Mouse (Mus musculus): ENCODE data around the gene Opcml. TPM values are rescaled to one million over a fixed set of nuclear protein-coding genes. Genes with fewer than 3 reads are reported as not detected.

Gene Opcml
- total RNA-seq, 2 experiments from 2014 or later = 365 to 394 TPM

DNA sequence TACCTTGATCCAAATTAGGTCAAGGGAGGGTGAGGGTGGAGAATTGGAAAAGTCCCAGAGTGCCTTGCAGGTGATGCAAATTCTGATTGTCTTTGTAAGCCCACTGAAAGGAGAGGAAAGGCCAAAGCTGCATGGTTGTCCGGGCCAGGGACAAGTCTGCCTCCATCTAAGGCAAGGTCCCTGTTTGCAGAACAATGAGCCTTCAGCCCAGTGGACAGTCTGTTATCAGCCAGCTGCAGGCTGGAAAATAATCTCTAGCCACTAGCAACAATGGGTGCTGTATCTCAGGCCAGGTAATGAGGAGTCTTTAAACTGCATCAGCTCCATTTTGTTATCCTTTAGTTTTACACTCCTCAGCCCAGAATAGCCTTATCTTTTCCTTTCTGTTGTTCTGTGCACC, 1079.9 kb downstream of the Opcml start:
- intact Hi-C loops (cut with DNase I) = no loop called here
- no peak for DNase-seq (ENCODE audit: low spot score in 2 of 2)

DNA sequence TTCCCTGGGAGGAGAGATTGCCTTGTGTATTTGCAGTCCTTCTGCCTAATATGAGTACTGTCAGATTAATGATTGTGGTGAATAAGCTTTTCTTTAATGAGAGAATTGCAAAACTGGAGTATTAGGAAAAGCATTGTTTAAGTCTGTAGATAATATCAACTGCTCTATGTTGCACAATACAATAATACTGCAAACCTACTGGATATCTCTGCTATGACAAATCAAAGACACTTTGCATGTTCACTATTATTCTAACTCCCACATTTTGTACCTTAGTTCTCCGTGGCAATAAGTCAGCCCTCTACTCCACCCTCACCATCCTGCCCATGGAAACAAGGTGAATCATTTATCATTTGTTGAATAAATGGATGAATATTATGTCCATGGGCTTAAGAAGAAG, 1092.0 kb downstream of the Opcml start:
- no peak for DNase-seq (ENCODE audit: low spot score in 2 of 2)
- intact Hi-C loops (cut with DNase I) = no loop called here

DNA sequence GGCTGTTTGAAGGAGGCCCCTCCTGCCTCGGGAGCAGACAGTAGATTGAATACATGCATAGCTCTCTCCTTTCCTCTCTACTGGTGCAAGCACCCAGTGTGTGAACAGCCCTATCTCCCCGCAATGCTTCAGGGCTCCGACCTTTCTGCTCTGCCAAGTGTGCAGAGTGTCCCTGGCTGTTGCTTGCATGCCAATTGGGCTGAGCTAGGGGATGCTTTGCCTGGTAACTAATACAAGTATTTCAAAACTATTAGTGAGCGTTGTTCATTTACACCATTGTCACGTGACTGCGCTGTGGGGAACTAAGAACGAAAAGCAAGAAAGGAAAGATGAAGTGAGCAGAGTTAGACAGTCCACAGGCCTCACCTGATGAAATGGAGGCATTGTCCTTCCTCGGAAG, 1101.0 kb downstream of the Opcml start:
- intact Hi-C loops (cut with DNase I) = no loop called here
- no peak for DNase-seq (ENCODE audit: low spot score in 2 of 2)

DNA sequence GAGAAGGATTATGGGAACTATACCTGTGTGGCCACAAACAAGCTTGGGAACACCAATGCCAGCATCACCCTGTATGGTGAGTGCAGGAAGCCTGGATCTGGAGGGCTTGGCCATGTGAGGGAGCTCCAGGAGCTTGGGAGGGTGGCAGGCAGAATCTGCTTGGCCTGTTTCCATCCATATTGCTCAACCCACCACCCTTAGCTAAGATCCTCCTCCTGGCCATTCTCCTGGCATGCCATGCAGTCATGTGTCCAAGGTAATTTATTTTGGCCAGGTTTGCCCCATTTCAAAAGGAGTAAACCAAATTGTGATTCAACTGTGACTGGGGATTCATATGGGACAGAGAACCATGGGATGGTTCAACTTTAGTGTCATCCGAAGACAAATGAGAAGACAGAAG, 1112.7 kb downstream of the Opcml start:
- intact Hi-C loops (cut with DNase I) = no loop called here
- DNase-seq (ENCODE audit: low spot score in 2 of 2) = no peak

DNA sequence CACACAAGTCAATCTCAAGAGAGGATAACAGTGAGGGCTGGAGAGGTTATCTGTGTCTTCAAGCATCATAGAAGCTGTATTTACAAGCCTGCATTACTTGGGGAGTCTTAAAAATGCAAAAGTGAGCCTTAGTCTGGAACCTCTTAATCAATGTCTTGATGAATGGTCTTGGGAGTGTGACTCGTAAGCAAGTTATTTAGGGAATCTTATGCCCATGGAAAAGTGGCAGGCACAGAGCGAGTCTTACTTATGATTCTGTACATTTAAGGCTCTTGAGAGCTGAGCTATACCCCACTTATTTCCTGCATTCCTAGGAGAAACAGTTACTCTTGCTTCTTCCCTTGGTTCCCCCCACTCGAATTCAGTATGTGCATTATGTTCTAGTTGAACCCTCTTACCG, 1119.2 kb downstream of the Opcml start:
- no peak for DNase-seq (ENCODE audit: low spot score in 2 of 2)
- intact Hi-C loops (cut with DNase I) = no loop called here

DNA sequence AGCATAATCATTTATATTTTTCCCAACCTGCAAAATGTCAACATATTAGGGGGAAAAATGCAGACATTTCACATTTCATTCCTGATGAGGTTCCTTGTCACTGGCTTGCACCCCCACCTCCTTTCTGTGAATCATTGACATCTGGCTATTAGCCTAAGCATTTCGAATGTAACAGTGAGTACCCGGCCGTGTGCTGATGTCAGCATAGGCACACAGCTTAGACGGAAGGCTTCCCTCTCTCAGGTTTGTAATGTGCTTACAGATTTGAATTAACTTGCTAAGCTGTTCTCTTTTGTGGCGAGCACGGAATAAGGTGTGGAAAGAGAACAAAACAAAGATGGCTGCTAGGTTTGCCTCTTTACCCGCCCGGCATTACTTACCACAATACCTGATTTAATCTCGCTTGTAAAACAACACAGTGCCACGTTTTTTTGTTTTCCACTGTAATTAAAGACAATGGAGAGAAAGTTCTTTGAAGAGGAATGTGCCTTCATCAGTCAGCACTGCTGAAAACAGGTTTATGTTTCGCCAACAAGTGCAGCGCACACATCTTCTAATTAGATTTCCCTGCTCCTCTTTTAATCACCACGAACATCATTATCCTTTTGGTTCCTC, 1121.1 kb downstream of the Opcml start:
- intact Hi-C loops (cut with DNase I) = no loop called here
- no peak for DNase-seq (ENCODE audit: low spot score in 2 of 2)

DNA sequence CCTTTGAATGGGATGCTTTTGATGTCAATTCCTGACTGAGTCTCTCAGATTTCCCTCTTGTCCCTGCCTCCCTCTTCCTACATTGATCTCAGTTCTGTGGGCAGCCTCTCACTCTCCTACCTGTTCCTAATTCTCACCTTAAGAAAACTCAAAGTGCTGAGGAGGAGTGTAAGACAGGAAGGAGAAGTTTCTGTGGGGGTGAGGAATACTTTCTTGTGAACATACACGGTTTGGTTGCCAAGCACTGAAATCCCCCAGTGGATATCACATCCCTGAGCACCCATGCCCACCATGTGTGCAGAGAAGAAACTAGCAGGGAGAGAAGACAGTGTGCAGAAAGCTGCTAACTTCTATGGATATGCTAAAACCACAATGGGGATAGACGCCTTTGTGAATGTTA, 1141.5 kb downstream of the Opcml start:
- intact Hi-C loops (cut with DNase I) = no loop called here
- DNase-seq (ENCODE audit: low spot score in 2 of 2) = peak; percentile 33 to 70

DNA sequence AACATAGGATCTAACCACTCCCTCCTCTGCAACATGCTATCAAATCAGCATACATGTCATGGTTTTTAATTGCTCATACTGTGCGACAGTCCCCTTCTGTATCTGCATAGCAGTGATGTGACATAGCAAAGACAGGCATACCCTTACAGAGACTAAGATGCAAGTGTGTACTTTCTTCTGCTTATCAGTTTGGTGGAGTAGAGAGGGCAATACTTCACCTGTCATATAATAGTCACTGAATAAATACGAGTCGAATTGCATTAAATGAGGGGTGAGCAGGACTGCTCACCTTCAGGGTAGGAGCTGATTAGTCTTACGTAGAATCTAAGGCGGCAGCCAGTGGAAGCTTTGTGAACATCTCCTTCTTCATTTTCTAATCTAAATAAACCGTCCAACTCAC, 1146.6 kb downstream of the Opcml start:
- intact Hi-C loops (cut with DNase I) = no loop called here
- DNase-seq (ENCODE audit: low spot score in 2 of 2) = no peak

DNA sequence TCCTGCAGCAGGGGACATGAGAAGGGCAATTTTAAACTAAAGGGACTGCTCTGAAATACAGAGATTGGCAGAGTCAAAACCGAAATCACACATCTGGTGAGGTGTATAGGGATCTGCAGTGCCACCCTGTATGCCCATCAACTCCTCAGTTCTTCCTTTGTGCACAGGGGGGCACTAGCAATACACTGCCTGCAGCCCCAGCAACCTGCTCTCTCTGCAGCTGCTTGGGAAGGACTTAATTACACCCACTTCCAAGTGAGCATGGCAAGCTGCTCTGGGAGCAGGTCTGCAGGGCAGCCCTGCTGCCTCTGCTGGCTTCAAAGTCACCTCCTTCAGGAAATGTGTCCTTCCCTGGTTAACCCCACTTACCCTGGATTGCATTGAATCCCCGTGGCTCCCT, 1147.4 kb downstream of the Opcml start:
- intact Hi-C loops (cut with DNase I) = no loop called here
- DNase-seq (ENCODE audit: low spot score in 2 of 2) = peak; percentile 32 to 47

DNA sequence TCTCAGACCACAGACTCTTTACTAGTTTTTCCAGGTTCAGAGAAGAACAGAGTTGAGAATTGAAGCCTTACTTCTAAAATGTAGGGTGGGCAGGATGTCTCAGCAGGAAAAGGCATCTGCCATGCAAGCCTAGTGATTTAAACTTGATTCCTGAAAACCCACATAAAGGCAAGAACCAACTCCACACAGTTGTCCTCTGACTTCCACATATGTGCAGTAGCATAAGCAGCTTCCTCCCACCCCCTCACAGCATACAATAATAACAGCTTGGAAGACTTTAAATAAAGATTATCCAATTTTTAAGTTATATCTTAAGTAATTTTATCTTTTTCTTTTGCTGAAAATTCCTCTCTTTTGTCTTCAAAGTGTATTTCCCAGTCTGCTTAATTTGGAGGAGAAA, 1150.3 kb downstream of the Opcml start:
- DNase-seq (ENCODE audit: low spot score in 2 of 2) = no peak

DNA sequence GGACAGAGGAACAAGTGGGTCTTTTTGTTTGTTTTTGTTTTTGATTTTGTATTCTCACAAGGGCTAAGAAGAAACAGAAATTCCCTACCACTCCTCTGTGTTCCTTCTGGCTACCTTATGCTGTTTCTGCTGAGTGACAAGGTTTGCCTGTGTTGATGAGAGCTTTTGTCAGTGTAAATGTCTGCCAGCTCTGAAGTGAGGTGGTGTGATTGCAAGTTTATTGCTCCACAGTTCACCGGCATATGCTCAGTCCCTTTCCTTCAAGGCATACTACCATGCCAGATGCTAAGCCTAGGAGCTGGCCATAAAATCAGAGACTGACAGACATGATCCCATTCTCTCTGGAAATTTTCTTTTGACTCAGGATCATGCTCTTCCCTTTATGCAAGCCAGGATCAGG, 1178.9 kb downstream of the Opcml start:
- DNase-seq (ENCODE audit: low spot score in 2 of 2) = no peak
- intact Hi-C loops (cut with DNase I) = no loop called here

More for the DNA sequence above, 1150.3 kb downstream of the Opcml start:
- intact Hi-C loops (cut with DNase I) = no loop called here

Small RNA genes within 50 kb of the gene (microRNA-seq; reads per million reads assigned to microRNA genes)
- gene Gm44316 = 0 reads per million in 2 experiments
